Mouse (Mus musculus) brain, embryonic 14.5 days (tissue): ENCODE measurements at regions not wholly inside any gene's neighbourhood (a gene's known extent, or its start where the extent isn't known, plus 50 kb on each side); places are given as distances from the start of the nearest gene placed in this dataset.
A peak's percentile ranks its signal among the peaks of the same experiment; 100 is the strongest.

Experiments used
- DNase-seq: peaks from one replicate; pipeline ENCODE4 v3.0.0-alpha.2; 2011; ENCODE audit warnings: low read depth
- CTCF ChIP-seq: fragments of 200-500 bp; IDR thresholded peaks from 2 replicates; pipeline ENCODE4 v1.5.1; 2012; ENCODE audit warnings: inconsistent platforms, mild to moderate bottlenecking, moderate library complexity, borderline replicate concordance; ENCODE audit not compliant: insufficient read depth, insufficient read length; ENCODE audit errors: extremely low read depth
- POLR2A ChIP-seq: fragments of 200-500 bp; IDR thresholded peaks from 2 replicates; pipeline ENCODE4 v1.6.1; 2012; ENCODE audit warnings: mild to moderate bottlenecking, inconsistent platforms, borderline replicate concordance; ENCODE audit not compliant: poor library complexity, insufficient read depth, insufficient read length, severe bottlenecking; ENCODE audit errors: extremely low read depth

- no peak for DNase-seq
- TF ChIP-seq POLR2A: no peak
- no peak for TF ChIP-seq CTCF
Measured at GRCm38 (mm10) chr1:141926804-141927203, 1680.8 kb downstream of the Kcnt2 start.

GRCm38 (mm10) chr1:141948055-141948454 is 1692.4 kb upstream of the B3galt2 start:
- TF ChIP-seq CTCF (no peak), POLR2A (no peak)
- DNase-seq: no peak

GRCm38 (mm10) chr1:141954323-141954867 is 1686.1 kb upstream of the B3galt2 start:
- TF ChIP-seq POLR2A: no peak
- TF ChIP-seq CTCF: no peak
- DNase-seq: no peak

- TF ChIP-seq POLR2A (no peak), CTCF (peak; percentile 46)
- DNase-seq: peak; percentile 31
Measured at GRCm38 (mm10) chr1:141961743-141962142, 1678.7 kb upstream of the B3galt2 start.

- TF ChIP-seq CTCF (no peak), POLR2A (no peak)
Measured at GRCm38 (mm10) chr1:141968133-141968532, 1672.3 kb upstream of the B3galt2 start.

GRCm38 (mm10) chr1:141974329-141974728 is 1666.1 kb upstream of the B3galt2 start:
- DNase-seq: no peak
- TF ChIP-seq POLR2A: no peak
- no peak for TF ChIP-seq CTCF

More at GRCm38 (mm10) chr1:141968133-141968532, 1672.3 kb upstream of the B3galt2 start:
- DNase-seq: no peak

GRCm38 (mm10) chr1:141999769-142000168 is 1640.7 kb upstream of the B3galt2 start:
- TF ChIP-seq POLR2A (no peak), CTCF (no peak)
- DNase-seq: peak; percentile 19

- TF ChIP-seq POLR2A: no peak
- no peak for TF ChIP-seq CTCF
- DNase-seq: peak; percentile 18
Measured at GRCm38 (mm10) chr1:142000335-142000734, 1640.1 kb upstream of the B3galt2 start.

- peak; percentile 11 for DNase-seq
- no peak for TF ChIP-seq CTCF
- no peak for TF ChIP-seq POLR2A
Measured at GRCm38 (mm10) chr1:142006316-142006715, 1634.1 kb upstream of the B3galt2 start.

- TF ChIP-seq POLR2A (no peak), CTCF (no peak)
- DNase-seq: peak; percentile 7
Measured at GRCm38 (mm10) chr1:142042751-142043150, 1597.7 kb upstream of the B3galt2 start.

- peak; percentile 24 for DNase-seq
- TF ChIP-seq CTCF: no peak
Measured at GRCm38 (mm10) chr1:142055207-142055606, 1585.3 kb upstream of the B3galt2 start.
